Mouse (Mus musculus) lung, embryonic 15.5 days (tissue): Measurements from ENCODE around the gene Casp9. TPM values are rescaled to one million over a fixed set of nuclear protein-coding genes. Genes with fewer than 3 reads are reported as not detected.
A peak's percentile ranks its signal among the peaks of the same experiment; 100 is the strongest.

ENCODE experiments used
- ATAC-seq: fragments of 200-750 bp; cut with Nextera tagmentation; 2 replicates; pipeline ENCODE4 v1.8.0; 2017; ENCODE audit warnings: moderate number of reproducible peaks, borderline replicate concordance; ENCODE audit not compliant: low FRiP score, low TSS enrichment; ENCODE audit errors: extremely low read depth
- H3K27ac ChIP-seq: fragments of 300-500 bp; sonication (generic); 2 replicates; pipeline ENCODE4 v1.5.1; 2015; ENCODE audit warnings: moderate library complexity, mild to moderate bottlenecking, inconsistent platforms
- H3K27me3 ChIP-seq: fragments of 300-500 bp; sonication (generic); 2 replicates; pipeline ENCODE4 v1.6.1; 2015; ENCODE audit warnings: inconsistent platforms
- H3K36me3 ChIP-seq: fragments of 300-500 bp; sonication (generic); 2 replicates; pipeline ENCODE4 v1.6.1; 2015; ENCODE audit warnings: inconsistent platforms
- H3K4me1 ChIP-seq: fragments of 300-500 bp; sonication (generic); 2 replicates; pipeline ENCODE4 v1.6.1; 2015; ENCODE audit warnings: inconsistent platforms
- H3K4me2 ChIP-seq: fragments of 300-500 bp; sonication (generic); 2 replicates; pipeline ENCODE4 v1.6.1; 2015; ENCODE audit warnings: inconsistent platforms, mild to moderate bottlenecking, moderate library complexity
- H3K4me3 ChIP-seq: fragments of 300-500 bp; sonication (generic); 2 replicates; pipeline ENCODE4 v1.5.1; 2015; ENCODE audit warnings: mild to moderate bottlenecking, inconsistent platforms
- H3K9ac ChIP-seq: fragments of 300-500 bp; sonication (generic); 2 replicates; pipeline ENCODE4 v1.6.1; 2015; ENCODE audit warnings: inconsistent platforms
- H3K9me3 ChIP-seq: fragments of 300-500 bp; sonication (generic); 2 replicates; pipeline ENCODE4 v1.6.1; 2016; ENCODE audit warnings: inconsistent platforms
- WGBS: fragments of 180-500 bp; shearing (Covaris S2); methylation state at CpG from one replicate; pipeline ENCODE4 v1.1.7; 2015; 5-methylcytosine and 5-hydroxymethylcytosine counted together
- polyA plus RNA-seq: library from polyadenylated mRNA; unstranded; fragments of >200 nt; fragmentation: Nextera tagmentation; extraction: Ambion mirVana; gene quantifications from 2 replicates; pipeline ENCODE4 v1.2.1, GENCODE M21; 2015

The Casp9 gene
- polyA plus RNA-seq, 1 experiment from 2014 or later, result 24.0 TPM

DNA sequence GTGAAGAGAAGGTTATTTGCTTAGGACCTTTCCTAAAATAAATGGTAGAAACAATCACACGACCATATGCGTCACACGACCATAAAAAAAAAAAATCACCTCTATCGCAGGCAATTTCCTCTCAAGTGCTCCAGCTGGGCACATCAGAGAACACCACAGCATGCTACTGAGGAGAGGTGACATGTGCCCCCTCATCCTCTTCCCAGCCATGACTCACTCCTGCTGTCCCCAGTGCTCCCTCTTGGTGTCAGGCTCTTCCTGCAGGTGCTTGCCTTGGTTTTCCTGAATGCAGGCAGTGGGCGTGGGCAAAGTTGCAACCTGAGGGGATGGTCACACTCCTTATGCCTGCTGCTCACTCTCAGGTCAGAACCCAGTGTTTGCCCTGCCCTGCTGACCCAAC lies 8.6 kb upstream of the Casp9 start:
- no peaks in the 10 kb centered on the region for H3K27me3 ChIP-seq
- peaks cover 19% of the 10 kb centered on the region for H3K4me1 ChIP-seq
- H3K4me3 ChIP-seq, result no peak overlapping the region
- no peak overlapping the region for H3K27ac ChIP-seq
- no peak for ATAC-seq
- WGBS, result 78% methylated on average over 5 of the region's 5 CpGs
- H3K9ac ChIP-seq, result no peak overlapping the region
- H3K4me2 ChIP-seq, result no peak overlapping the region
- H3K9me3 ChIP-seq, result no peaks in the 10 kb centered on the region
- H3K36me3 ChIP-seq, result peaks cover 40% of the 10 kb centered on the region

DNA sequence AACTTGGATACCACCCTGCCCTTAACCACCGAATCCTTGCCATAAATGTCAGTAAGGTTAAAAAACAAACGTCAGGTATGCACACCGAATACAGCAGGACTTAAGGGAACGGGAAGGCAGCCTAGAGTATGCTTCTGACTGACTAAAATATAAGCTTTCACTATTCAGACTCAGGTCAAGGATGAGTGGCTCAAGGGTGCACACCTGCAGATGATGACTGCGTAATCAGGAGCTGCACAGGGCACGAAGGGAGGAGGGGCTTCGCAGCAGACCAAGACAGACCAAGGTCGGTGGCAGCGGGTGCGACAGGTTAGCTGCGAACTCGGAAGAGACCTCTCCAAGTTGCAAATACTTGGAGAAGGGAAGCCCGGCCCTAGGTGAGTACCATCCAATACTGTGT lies 7.3 kb upstream of the Casp9 start:
- H3K9me3 ChIP-seq, result no peaks in the 10 kb centered on the region
- peak overlapping the region; percentile 60 for H3K27ac ChIP-seq
- ATAC-seq, result no peak
- H3K4me1 ChIP-seq, result peaks cover 24% of the 10 kb centered on the region
- H3K9ac ChIP-seq, result no peak overlapping the region
- H3K4me2 ChIP-seq, result no peak overlapping the region; the same call in 1 of the 2 replicates
- peaks cover 30% of the 10 kb centered on the region for H3K36me3 ChIP-seq
- H3K4me3 ChIP-seq, result no peak overlapping the region
- 59% methylated on average over 13 of the region's 13 CpGs for WGBS
- no peaks in the 10 kb centered on the region for H3K27me3 ChIP-seq

- H3K27me3 ChIP-seq, result no peaks in the 10 kb centered on the region
- peak overlapping the region; percentile 60 for H3K27ac ChIP-seq
- WGBS, result 48% methylated on average over 6 of the region's 6 CpGs
- no peak overlapping the region for H3K4me2 ChIP-seq
- H3K9me3 ChIP-seq, result no peaks in the 10 kb centered on the region
- H3K9ac ChIP-seq, result no peak overlapping the region
- ATAC-seq, result no peak
- no peak overlapping the region for H3K4me3 ChIP-seq
- peaks cover 27% of the 10 kb centered on the region for H3K4me1 ChIP-seq
- peaks cover 21% of the 10 kb centered on the region for H3K36me3 ChIP-seq
Measured at GRCm38 (mm10) chr4:141787046-141787445, 6.4 kb upstream of the Casp9 start.

GRCm38 (mm10) chr4:141787462-141787861 lies 6.0 kb upstream of the Casp9 start:
- peaks cover 27% of the 10 kb centered on the region for H3K4me1 ChIP-seq
- ATAC-seq, result no peak
- no peaks in the 10 kb centered on the region for H3K27me3 ChIP-seq
- no peak overlapping the region for H3K4me2 ChIP-seq
- H3K27ac ChIP-seq, result peak overlapping the region; percentile 60
- no peak overlapping the region for H3K9ac ChIP-seq
- peaks cover 20% of the 10 kb centered on the region for H3K36me3 ChIP-seq
- WGBS, result 72% methylated on average over 7 of the region's 7 CpGs
- H3K4me3 ChIP-seq, result no peak overlapping the region
- no peaks in the 10 kb centered on the region for H3K9me3 ChIP-seq

DNA sequence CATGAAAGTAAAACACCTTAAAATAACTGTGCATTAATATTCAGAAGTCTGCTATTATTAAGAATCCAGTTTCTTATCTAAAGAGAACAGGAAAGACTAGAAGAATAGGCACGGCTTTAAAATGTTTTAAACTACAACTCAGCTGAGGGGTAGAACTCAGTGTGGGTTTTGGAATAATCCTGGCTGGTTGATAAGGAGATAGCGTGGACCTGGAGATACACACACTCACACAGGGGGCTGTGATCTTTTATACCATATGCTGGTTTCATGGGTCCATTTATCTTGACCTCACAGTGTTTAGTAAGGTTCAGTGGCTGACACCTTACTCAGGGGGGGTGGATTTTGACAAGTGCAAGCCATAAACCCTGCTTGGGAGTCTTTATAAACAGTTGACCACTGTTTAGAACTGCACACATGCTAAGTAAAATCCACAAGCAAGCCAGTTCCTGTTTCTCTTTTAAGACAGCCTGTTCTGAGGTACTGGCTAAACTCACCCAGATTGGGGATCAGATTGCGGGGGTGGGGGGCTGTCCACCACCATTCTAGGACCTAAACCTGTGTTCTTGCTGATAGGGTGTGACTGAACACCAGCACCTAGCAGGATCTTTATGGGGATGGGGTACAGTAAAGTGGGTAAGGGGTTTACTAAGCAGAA lies 3.7 kb upstream of the Casp9 start:
- Histone ChIP-seq H3K27me3 (no peaks in the 10 kb centered on the region), H3K36me3 (no peaks in the 10 kb centered on the region), H3K4me2 (peak overlapping the region; percentile 71), H3K9ac (peak overlapping the region; percentile 92), H3K4me1 (peaks cover 40% of the 10 kb centered on the region), H3K27ac (peak overlapping the region; percentile 76; the same call in 1 of the 2 replicates), H3K9me3 (no peaks in the 10 kb centered on the region), H3K4me3 (peak overlapping the region; percentile 80)
- 37% methylated on average over 3 of the region's 3 CpGs for WGBS
- no peak for ATAC-seq

DNA sequence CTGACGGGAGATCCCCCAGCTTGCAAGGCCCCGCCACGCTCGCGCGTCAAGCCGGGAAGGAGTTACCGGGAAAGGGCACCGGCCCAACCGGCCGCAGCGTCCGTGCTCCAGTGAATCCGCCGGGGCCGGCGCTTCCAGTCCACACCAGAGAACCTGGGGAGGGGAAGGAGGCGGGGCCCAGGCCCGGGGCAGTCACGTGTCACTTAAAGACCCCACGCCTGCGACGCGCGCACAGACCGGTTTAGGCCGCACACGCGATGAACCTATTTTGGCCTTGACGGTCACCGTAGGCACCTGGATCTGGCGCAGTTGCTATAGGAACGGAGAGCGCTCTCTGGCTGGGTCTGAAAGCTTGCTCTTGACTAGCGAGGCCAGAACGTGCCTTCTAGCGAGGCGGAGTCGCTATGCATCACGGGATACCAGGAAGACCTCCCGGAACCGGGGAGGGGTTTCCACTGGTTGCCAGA lies 2.9 kb upstream of the Casp9 start, which contains the start of gene Dnajc16:
Gene Dnajc16, minus strand, starts transcription at position 408 of the 467 bp plus-strand sequence.
- H3K4me2 ChIP-seq, result peak within 1 kb of the TSS; percentile 71
- no peaks in the 10 kb centered on the region for H3K36me3 ChIP-seq
- under 1% methylated on average over 42 of the region's 42 CpGs for WGBS
- H3K9me3 ChIP-seq, result no peaks in the 10 kb centered on the region
- H3K27me3 ChIP-seq, result no peaks in the 10 kb centered on the region
- H3K27ac ChIP-seq, result peak within 1 kb of the TSS; percentile 76
- peaks cover 45% of the 10 kb centered on the region for H3K4me1 ChIP-seq
- H3K4me3 ChIP-seq, result peak within 1 kb of the TSS; percentile 80
- peak; percentile 85 for ATAC-seq
- H3K9ac ChIP-seq, result peak within 1 kb of the TSS; percentile 92

DNA sequence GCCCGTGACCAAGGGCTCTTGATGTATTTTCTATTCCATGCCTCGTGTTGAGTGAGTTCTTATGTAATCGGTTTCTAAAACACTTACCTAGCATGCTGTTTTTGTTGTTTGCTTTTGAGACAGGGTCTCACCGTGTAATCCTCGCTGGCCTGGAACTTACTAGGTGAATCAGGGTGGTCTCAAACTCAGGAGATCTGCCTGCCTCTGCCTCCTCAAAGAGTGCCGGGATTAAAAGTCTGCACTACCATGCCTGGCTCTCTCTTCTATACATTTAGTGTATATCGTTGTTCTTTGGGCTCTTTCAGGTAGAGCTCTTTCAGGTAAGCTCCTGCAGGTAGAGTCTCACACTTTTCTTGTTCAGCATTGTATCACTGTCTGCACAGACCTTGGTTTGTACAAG lies 1.9 kb upstream of the Casp9 start:
- Histone ChIP-seq H3K36me3 (no peaks in the 10 kb centered on the region), H3K9ac (no peak overlapping the region), H3K4me1 (peaks cover 37% of the 10 kb centered on the region), H3K4me2 (peak overlapping the region; percentile 71; the same call in 1 of the 2 replicates), H3K27me3 (no peaks in the 10 kb centered on the region), H3K9me3 (no peaks in the 10 kb centered on the region), H3K4me3 (no peak overlapping the region), H3K27ac (no peak overlapping the region)
- WGBS, result 82% methylated on average over 7 of the region's 7 CpGs
- ATAC-seq, result no peak

- Histone ChIP-seq H3K27me3 (no peaks in the 10 kb centered on the region), H3K9me3 (no peaks in the 10 kb centered on the region), H3K4me3 (no peak overlapping the region), H3K27ac (no peak overlapping the region), H3K9ac (no peak overlapping the region), H3K36me3 (no peaks in the 10 kb centered on the region), H3K4me1 (peaks cover 35% of the 10 kb centered on the region), H3K4me2 (no peak overlapping the region)
- WGBS, result 76% methylated on average over 8 of the region's 8 CpGs
- no peak for ATAC-seq
Measured at GRCm38 (mm10) chr4:141791951-141792350, 1.5 kb upstream of the Casp9 start.

GRCm38 (mm10) chr4:141792554-141793281 lies 694 bp upstream of the Casp9 start:
- H3K36me3 ChIP-seq, result no peaks in the 10 kb centered on the region; the same call in 1 of the 2 replicates
- WGBS, result 9% methylated on average over 10 of the region's 10 CpGs
- H3K9me3 ChIP-seq, result no peaks in the 10 kb centered on the region
- peaks cover 35% of the 10 kb centered on the region for H3K4me1 ChIP-seq
- H3K27ac ChIP-seq, result peak overlapping the region; percentile 95
- no peak for ATAC-seq
- peak overlapping the region; percentile 61 for H3K4me2 ChIP-seq
- H3K27me3 ChIP-seq, result no peaks in the 10 kb centered on the region
- H3K9ac ChIP-seq, result 0 out of 2 replicates have a peak overlapping the region, but pooled peaks have one; percentile 66
- peak overlapping the region; percentile 67 for H3K4me3 ChIP-seq

- H3K27ac ChIP-seq, result peak overlapping the region; percentile 95
- H3K4me2 ChIP-seq, result peak overlapping the region; percentile 61
- H3K4me3 ChIP-seq, result peak overlapping the region; percentile 67
- H3K36me3 ChIP-seq, result no peaks in the 10 kb centered on the region; the same call in 1 of the 2 replicates
- no peaks in the 10 kb centered on the region for H3K9me3 ChIP-seq
- no peak for ATAC-seq
- H3K9ac ChIP-seq, result peak overlapping the region; percentile 66
- H3K4me1 ChIP-seq, result peaks cover 31% of the 10 kb centered on the region
- WGBS, result 4% methylated on average over 5 of the region's 5 CpGs
- H3K27me3 ChIP-seq, result no peaks in the 10 kb centered on the region
Measured at GRCm38 (mm10) chr4:141794152-141794535, 732 bp downstream of the Casp9 start.

- peaks cover 20% of the 10 kb centered on the region for H3K4me1 ChIP-seq
- no peaks in the 10 kb centered on the region for H3K9me3 ChIP-seq
- no peak overlapping the region for H3K9ac ChIP-seq
- no peak overlapping the region for H3K4me2 ChIP-seq
- H3K4me3 ChIP-seq, result no peak overlapping the region
- no peaks in the 10 kb centered on the region; the same call in 1 of the 2 replicates for H3K36me3 ChIP-seq
- no peak for ATAC-seq
- 74% methylated on average over 7 of the region's 7 CpGs for WGBS
- H3K27me3 ChIP-seq, result no peaks in the 10 kb centered on the region
- no peak overlapping the region for H3K27ac ChIP-seq
Measured at GRCm38 (mm10) chr4:141796356-141796755, 2.9 kb downstream of the Casp9 start.

GRCm38 (mm10) chr4:141796954-141797353 lies 3.5 kb downstream of the Casp9 start:
- Histone ChIP-seq H3K9me3 (no peaks in the 10 kb centered on the region), H3K36me3 (no peaks in the 10 kb centered on the region; the same call in 1 of the 2 replicates), H3K27me3 (no peaks in the 10 kb centered on the region), H3K4me2 (no peak overlapping the region), H3K27ac (no peak overlapping the region), H3K9ac (no peak overlapping the region), H3K4me3 (no peak overlapping the region), H3K4me1 (peaks cover 20% of the 10 kb centered on the region)
- WGBS, result 75% methylated on average over 4 of the region's 4 CpGs
- ATAC-seq, result no peak
